Mouse (Mus musculus): ENCODE measurements around the gene 4931409K22Rik.

GRCm38 (mm10) chr5:24527780-24528179 is 28.8 kb downstream of the 4931409K22Rik start:
- no peak for TF ChIP-seq MAFK (IDR thresholded peaks at IDR 0.05; ENCODE audit: insufficient replicate concordance, low read length)
- no peak for TF ChIP-seq CTCF (conservative IDR thresholded peaks at IDR 0.05 in 1 of 2, IDR thresholded peaks at IDR 0.05 in 1 of 2; ENCODE audit: low read depth in 2 of 2, low read length in 2 of 2)
- no peak for TF ChIP-seq POLR2A (IDR thresholded peaks at IDR 0.05; ENCODE audit: low read depth, low read length)
- TF ChIP-seq MAZ (IDR thresholded peaks at IDR 0.05; ENCODE audit: low read depth, low read length) = no peak
- no peak for TF ChIP-seq PAX5 (IDR thresholded peaks at IDR 0.05; ENCODE audit: low read length)
- no peak for TF ChIP-seq MAX (IDR thresholded peaks at IDR 0.05; ENCODE audit: low read length)
- TF ChIP-seq E2F4 (IDR thresholded peaks at IDR 0.05; ENCODE audit: insufficient replicate concordance, low read depth, low read length) = no peak
- TF ChIP-seq EP300 (IDR thresholded peaks at IDR 0.05; ENCODE audit: low read length) = no peak

Data from CH12.LX (cell line).